Mouse (Mus musculus) 3134 (cell line): ENCODE data around the gene Osbpl7.

Experiments
- DNase-seq: peaks from one replicate; pipeline ENCODE4 v3.0.0-alpha.2; 2011; ENCODE audit warnings: low spot score; ENCODE audit not compliant: insufficient read length; ENCODE audit errors: extremely low read depth

Osbpl7 gene

DNA sequence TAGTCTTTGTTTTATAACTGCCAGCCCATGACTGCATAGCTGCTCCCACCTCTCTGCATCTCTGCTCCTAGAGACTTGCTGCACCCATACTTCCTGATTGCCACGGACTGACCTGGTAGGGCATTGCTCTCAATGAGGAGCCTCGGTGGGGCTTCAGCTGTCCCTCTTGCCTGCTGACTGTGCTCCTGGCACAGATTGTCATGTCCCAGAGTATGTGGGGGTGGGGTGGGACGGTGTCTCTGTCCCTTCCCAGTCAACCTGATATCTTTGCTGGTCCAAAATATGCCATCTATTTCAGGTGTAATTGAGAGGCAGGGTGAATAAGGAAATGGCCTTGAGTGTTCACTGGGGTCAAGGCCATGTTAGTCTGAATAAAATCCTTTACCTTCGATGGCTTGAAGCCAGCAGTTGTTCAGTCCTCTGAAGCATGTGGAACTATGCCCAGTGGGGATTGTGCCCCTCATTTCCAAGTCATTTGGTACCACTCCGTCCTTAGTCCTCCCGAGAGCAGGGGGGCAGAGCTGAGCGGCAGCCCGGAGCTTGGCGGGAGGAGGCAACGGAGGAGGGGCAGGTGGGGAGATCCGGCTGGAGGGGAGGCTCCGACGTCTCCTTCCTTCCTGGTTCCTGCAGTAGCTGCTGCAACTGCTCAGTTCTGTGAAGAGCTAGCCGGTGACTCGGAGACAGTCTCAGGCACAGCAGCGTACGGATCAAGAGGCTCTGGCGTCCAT is at the start of gene Osbpl7:
Osbpl7 (plus strand) TSS at position 413 of the 728 bp plus-strand sequence.
- DNase-seq = no peak

DNA sequence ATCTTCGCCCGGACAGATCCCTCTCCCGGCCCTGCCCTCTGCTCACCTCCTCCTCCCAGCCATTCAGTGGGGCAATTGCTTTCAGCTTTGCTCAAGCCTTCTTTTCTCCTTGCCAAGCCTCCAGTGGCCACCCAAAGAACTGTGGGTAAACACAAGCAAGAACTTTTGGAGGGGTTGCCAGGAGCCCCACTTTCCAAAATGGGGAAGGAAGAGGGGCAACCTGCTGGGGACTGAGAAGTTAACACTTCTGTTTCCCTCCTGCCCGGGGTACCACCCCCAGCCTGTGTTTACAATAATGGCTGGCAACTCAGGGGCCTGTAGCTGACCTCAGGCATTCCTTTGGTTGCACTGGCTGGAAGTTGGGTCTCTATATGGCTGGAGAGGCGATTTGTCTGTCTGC is 47.3 kb upstream of the Osbpl7 start:
- no peak for DNase-seq

DNA sequence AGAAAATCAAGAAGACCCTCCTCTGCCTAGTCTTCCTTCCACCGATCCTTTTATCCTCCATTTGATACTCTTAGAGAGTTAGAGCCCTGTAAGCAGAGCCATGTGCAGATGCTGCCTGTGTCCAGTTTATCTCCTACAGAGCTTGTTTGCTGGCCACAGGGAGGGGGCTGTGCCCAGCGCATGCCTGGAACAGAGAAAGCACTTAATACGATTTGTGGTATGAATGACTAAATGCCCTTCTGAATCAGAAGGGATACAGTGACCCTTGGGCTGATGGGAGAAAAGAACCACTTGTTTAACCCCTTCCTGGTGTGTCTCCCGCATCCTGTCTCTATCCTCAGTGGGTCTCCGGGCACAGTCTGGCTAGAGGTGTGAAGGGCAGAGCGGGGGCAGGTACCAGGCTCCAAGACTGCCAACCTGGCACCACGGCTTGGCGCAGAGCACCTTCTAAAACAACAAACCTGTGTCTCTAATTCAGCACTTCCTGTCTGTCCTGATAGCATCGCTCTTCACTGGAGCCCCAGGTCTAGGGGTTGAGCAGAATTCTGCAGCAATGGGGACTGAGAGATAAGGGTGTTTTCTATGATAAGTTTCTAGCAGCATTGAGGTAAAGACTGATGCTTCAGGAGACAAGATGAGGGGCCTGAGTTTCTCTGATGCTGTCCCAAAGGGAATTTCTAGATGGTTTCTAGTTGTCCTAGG is 43.2 kb upstream of the Osbpl7 start:
- DNase-seq = peak; percentile 72

DNA sequence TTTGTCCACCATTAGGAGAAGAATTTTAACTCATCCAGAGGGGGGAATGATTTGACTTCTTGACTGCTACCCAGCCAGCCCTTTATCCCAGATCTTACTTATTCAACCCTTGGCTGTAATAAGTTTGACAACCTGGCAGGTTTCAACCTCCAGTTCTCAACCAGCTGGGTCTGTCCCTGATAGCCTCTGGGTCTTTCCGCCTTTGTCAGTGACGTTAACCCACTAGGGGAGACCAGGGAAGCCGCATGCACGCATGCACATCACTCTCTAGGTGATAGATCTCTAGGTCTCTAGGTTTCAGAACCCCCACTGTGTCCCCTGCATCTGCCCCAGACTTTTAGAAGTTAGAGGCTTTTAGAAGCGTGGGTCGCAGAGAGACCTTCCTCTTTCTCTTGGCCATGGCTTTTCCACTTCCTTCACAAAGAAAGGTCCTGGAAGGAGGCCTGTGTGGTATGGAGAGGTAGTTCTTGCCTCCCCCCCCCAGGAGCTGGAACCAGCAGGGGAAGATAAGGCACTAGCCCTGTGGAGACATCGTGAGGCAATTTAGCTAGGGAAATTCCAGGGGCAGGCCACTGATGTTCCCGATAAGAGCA is 41.1 kb upstream of the Osbpl7 start:
- DNase-seq = no peak

DNA sequence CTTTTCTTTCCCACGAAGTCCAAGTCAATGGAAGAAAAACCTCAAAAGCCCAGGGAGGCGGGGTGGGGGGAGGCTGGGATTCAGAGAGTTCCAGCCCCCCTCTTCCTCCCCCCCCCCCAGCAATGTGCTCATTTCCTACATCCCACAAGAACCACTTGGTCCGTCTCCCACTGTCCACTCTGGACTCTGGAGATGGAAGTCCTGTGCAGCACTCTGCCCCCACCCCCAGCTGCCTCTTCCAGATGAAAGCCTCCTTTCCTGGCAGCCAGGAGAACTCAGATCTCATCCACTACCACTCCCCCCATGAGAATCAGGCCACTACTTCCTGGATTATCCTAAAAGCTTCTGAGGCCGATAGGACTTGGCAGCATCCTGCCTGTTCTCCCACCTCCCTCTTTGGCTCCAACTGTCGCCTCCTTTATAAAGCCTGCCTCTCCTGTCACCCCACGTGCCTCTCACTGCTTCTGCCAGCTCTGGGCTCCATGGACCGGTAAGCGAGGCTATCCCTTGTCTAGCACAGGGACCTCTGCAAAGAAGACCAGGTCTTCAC is 37.2 kb upstream of the Osbpl7 start, which contains the start of gene Sp6:
Sp6 (plus strand) TSS at position 274 of the 550 bp plus-strand sequence.
- DNase-seq = no peak

DNA sequence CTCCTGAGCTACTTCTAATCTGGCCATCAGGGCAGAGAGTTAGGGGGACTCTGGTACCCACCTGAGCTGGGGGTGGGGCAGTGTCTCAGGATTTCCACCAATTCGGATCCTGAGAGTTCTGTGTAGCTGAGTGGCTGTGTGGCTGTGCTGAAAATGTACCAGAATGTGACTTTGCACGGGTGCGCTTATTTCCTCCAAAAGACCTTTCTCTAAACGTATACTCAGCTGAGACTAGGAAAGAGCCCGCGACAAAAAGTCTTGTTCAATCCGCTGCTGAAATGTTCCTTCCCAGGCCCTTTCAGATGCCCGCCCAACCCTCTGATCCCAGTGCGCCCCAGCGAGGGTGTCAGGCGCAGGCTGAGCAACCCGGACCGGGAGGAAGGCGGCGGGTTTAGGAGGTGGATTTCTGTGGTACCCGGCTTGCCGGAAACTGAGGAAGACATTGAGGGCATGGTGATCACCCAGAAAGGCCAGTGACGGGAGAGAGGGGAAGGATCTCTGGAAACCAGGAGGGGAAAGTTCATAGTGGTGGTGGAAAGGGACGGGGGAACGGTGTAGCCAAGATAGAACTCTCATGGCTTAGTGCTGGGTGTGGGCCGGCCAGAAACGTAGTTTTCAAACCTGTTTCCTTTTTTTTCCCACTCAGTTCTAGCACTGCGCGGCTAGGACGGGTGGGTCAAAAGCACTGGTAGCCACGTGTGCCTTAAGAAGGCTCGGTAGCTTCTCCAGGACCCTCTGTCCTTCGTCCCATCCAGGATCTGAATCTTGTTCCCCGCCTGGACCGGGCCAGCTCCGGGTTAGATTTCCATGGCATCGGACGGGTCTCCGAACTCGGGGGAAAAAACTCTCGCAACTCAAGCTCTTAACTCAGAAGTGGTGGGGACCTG is 32.5 kb upstream of the Osbpl7 start:
- DNase-seq = no peak

GRCm38 (mm10) chr11:97018583-97019344 is 31.7 kb upstream of the Osbpl7 start:
- DNase-seq = peak; percentile 61

DNA sequence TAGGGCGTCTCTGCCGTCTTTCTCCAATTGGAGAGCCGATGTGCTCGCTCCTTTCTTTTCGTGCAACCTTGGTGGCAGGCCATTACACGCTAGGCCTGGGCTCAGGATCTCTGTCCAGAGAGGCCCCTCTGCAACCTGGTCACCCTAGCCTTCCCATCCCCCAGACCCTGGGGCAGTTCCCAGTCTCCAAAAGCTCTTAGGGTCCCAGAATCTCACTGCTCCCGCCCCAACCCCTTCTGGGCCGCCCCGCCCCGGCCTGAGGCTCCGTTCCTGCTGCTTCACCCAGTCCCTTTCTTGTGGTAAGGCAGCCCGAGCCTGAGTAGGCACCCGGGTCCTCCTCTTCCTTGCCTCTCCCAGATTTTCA is 31.1 kb upstream of the Osbpl7 start:
- peak; percentile 70 for DNase-seq

- DNase-seq = no peak
Observed at GRCm38 (mm10) chr11:97021121-97021765, 29.2 kb upstream of the Osbpl7 start.

DNA sequence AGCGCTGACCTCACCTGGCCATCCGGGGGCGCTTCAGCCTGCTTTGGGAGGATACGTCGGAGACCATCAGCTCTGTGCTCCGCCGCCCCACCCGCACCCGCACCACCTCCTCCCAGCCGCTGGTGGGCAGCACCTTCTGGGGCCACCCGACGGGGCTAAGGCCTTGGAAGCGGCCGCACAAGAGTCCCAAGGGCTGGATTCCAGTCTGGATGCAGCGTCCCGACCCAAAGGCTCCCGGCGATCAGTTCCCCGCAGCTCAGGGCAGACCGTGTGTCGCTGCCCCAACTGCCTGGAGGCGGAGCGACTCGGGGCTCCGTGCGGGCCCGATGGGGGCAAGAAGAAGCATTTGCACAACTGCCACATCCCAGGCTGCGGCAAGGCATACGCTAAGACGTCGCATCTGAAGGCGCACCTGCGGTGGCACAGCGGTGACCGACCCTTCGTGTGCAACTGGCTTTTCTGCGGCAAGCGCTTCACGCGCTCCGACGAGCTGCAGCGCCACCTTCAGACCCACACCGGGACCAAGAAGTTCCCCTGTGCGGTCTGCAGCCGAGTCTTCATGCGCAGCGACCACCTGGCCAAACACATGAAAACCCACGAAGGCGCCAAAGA is 28.4 kb upstream of the Osbpl7 start:
- DNase-seq = no peak

DNA sequence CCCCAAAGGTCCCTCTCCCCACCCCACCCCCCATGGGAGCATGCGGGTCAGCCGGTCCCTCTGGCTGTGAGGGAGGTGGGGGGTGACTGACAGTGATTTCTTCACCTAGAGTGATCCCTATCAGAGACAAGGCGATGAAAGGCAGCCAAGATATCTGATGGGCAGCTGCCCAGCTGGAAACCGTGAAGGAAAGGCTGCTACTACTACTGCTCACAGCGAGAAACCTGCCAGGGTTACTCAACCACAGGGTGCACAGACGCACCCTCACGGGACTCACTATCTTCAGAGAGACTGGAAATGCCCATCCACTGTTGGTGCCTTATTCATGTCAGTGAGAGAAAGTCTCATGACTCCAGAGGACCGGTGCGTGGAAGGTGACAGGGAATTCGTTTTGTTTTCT is 25.5 kb upstream of the Osbpl7 start:
- no peak for DNase-seq

GRCm38 (mm10) chr11:97025721-97026344 is 24.6 kb upstream of the Osbpl7 start:
- peak; percentile 78 for DNase-seq

GRCm38 (mm10) chr11:97029686-97030417 is 20.6 kb upstream of the Osbpl7 start, which contains the start of gene Scrn2:
Scrn2 (plus strand) TSS chr11:97029938.
- DNase-seq = peak; percentile 94

DNA sequence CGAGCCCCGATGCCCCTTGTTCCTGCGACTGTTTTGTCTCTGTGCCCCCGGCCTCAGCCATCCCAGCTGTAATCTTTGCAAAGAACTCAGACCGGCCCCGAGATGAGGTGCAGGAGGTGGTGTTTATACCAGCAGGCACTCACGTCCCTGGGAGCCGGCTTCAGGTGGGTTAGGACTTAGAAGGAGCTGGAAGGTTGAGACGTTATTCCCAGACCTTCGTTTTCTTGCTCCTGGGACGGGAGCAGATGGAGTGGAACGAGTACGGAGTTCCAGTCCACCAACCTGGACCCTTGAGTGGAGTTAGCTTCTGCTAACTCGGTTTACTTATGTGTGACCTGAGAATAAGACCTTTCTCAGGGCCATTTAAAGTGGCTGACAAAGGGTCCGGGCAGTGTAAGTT is 20.0 kb upstream of the Osbpl7 start:
- no peak for DNase-seq

- DNase-seq = no peak
Observed at GRCm38 (mm10) chr11:97031977-97032376, 18.5 kb upstream of the Osbpl7 start.

GRCm38 (mm10) chr11:97032499-97032898 is 17.9 kb upstream of the Osbpl7 start:
- no peak for DNase-seq

- no peak for DNase-seq
Observed at GRCm38 (mm10) chr11:97033781-97034180, 16.6 kb upstream of the Osbpl7 start.

DNA sequence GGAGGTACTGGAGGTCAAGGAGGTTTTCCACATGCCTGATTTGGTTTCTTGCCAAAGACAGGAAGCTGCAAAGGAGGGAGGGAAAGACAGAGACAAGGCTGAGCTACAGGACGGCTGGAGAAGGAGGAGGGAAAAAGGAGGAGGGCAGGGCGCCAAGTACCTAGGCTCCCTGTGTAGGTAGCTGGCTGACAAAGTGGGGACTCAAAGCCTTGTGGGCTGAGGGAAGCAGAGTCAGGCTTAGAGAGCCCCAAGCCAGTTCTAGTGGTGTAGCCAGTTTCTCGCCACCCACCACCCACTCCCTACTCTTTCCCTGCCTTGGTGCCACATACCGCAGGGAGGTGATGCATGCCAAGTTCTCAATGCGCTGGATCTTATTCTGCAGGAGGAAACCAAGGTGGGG is 14.3 kb upstream of the Osbpl7 start:
- DNase-seq = no peak
